Mouse (Mus musculus): ENCODE data around the gene Upk1a. TPM values are rescaled to one million over a fixed set of nuclear protein-coding genes. Genes with fewer than 3 reads are reported as not detected.

The Upk1a gene
- polyA plus RNA-seq, 1 experiment from 2014 or later: 0.67 TPM

- Histone ChIP-seq H3K9me3 (ENCODE audit: control insufficient read depth, low read length) (no peaks in the 10 kb centered on the region), H3K9ac (ENCODE audit: low read length) (no peak overlapping the region), H3K4me1 (ENCODE audit: control insufficient read depth, insufficient read depth, low read length) (no peaks in the 10 kb centered on the region), H3K36me3 (ENCODE audit: control insufficient read depth, insufficient read depth, low read length) (no peaks in the 10 kb centered on the region), H3K4me3 (ENCODE audit: low read depth, low read length) (no peak overlapping the region), H3K27ac (ENCODE audit: low read depth, low read length) (no peak overlapping the region), H3K4me2 (no peak overlapping the region), H3K27me3 (ENCODE audit: control insufficient read depth, insufficient read depth, low read length) (no peaks in the 10 kb centered on the region)
- ATAC-seq (ENCODE audit: low FRiP score) (no peak), DNase-seq (ENCODE audit: low spot score, missing footprints) (peak; percentile 47)
- 51% methylated on average over 16 of the region's 16 CpGs for WGBS
These were observed 4.2 kb downstream of the Upk1a start for GRCm38 (mm10) chr7:30608476-30608875.

GRCm38 (mm10) chr7:30607706-30608309, 4.8 kb downstream of the Upk1a start:
- Histone ChIP-seq H3K4me3 (ENCODE audit: low read depth, low read length) (no peak overlapping the region), H3K4me2 (no peak overlapping the region), H3K9me3 (ENCODE audit: control insufficient read depth, low read length) (no peaks in the 10 kb centered on the region), H3K27me3 (ENCODE audit: control insufficient read depth, insufficient read depth, low read length) (no peaks in the 10 kb centered on the region), H3K27ac (ENCODE audit: low read depth, low read length) (no peak overlapping the region), H3K36me3 (ENCODE audit: control insufficient read depth, insufficient read depth, low read length) (no peaks in the 10 kb centered on the region), H3K4me1 (ENCODE audit: control insufficient read depth, insufficient read depth, low read length) (no peaks in the 10 kb centered on the region), H3K9ac (ENCODE audit: low read length) (no peak overlapping the region)
- DNase-seq (ENCODE audit: low spot score, missing footprints): peak; percentile 90
- ATAC-seq (ENCODE audit: low FRiP score): 0 out of 2 replicates have a peak, but pooled peaks have one; percentile 35
- WGBS: 26% methylated on average over 8 of the region's 8 CpGs

- Histone ChIP-seq H3K27me3 (ENCODE audit: control insufficient read depth, insufficient read depth, low read length) (no peaks in the 10 kb centered on the region), H3K4me3 (ENCODE audit: low read depth, low read length) (no peak overlapping the region), H3K9ac (ENCODE audit: low read length) (no peak overlapping the region), H3K4me2 (no peak overlapping the region), H3K36me3 (ENCODE audit: control insufficient read depth, insufficient read depth, low read length) (no peaks in the 10 kb centered on the region), H3K9me3 (ENCODE audit: control insufficient read depth, low read length) (no peaks in the 10 kb centered on the region), H3K27ac (ENCODE audit: low read depth, low read length) (no peak overlapping the region), H3K4me1 (ENCODE audit: control insufficient read depth, insufficient read depth, low read length) (no peaks in the 10 kb centered on the region)
- WGBS: 89% methylated on average over 8 of the region's 8 CpGs
- ATAC-seq (ENCODE audit: low FRiP score) (no peak), DNase-seq (ENCODE audit: low spot score, missing footprints) (no peak)
These were observed 7.7 kb downstream of the Upk1a start for GRCm38 (mm10) chr7:30604944-30605343.

- no peak for DNase-seq (ENCODE audit: low spot score, missing footprints)
- Histone ChIP-seq H3K4me3 (ENCODE audit: low read depth, low read length) (no peak overlapping the region), H3K9me3 (ENCODE audit: control insufficient read depth, low read length) (no peaks in the 10 kb centered on the region), H3K27me3 (ENCODE audit: control insufficient read depth, insufficient read depth, low read length) (no peaks in the 10 kb centered on the region), H3K4me2 (no peak overlapping the region), H3K4me1 (ENCODE audit: control insufficient read depth, insufficient read depth, low read length) (no peaks in the 10 kb centered on the region), H3K27ac (ENCODE audit: low read depth, low read length) (no peak overlapping the region), H3K9ac (ENCODE audit: low read length) (no peak overlapping the region), H3K36me3 (ENCODE audit: control insufficient read depth, insufficient read depth, low read length) (no peaks in the 10 kb centered on the region)
- 64% methylated on average over 8 of the region's 8 CpGs for WGBS
- no peak for ATAC-seq (ENCODE audit: low FRiP score)
These were observed 8.2 kb downstream of the Upk1a start for GRCm38 (mm10) chr7:30604424-30604823.

GRCm38 (mm10) chr7:30602583-30602982, 10.1 kb downstream of the Upk1a start:
- Histone ChIP-seq H3K4me1 (ENCODE audit: control insufficient read depth, insufficient read depth, low read length) (no peaks in the 10 kb centered on the region), H3K27ac (ENCODE audit: low read depth, low read length) (no peak overlapping the region), H3K4me2 (no peak overlapping the region), H3K4me3 (ENCODE audit: low read depth, low read length) (no peak overlapping the region), H3K27me3 (ENCODE audit: control insufficient read depth, insufficient read depth, low read length) (no peaks in the 10 kb centered on the region), H3K9ac (ENCODE audit: low read length) (no peak overlapping the region), H3K36me3 (ENCODE audit: control insufficient read depth, insufficient read depth, low read length) (no peaks in the 10 kb centered on the region), H3K9me3 (ENCODE audit: control insufficient read depth, low read length) (no peaks in the 10 kb centered on the region)
- DNase-seq (ENCODE audit: low spot score, missing footprints): peak; percentile 19
- 50% methylated on average over 3 of the region's 3 CpGs for WGBS
- no peak for ATAC-seq (ENCODE audit: low FRiP score)

GRCm38 (mm10) chr7:30600651-30601050, 12.0 kb downstream of the Upk1a start:
- peak overlapping the region; percentile 22; the same call in 1 of the 2 replicates for H3K9ac ChIP-seq (ENCODE audit: low read length)
- H3K36me3 ChIP-seq (ENCODE audit: control insufficient read depth, insufficient read depth, low read length): no peaks in the 10 kb centered on the region
- no peak overlapping the region for H3K27ac ChIP-seq (ENCODE audit: low read depth, low read length)
- H3K9me3 ChIP-seq (ENCODE audit: control insufficient read depth, low read length): no peaks in the 10 kb centered on the region
- DNase-seq (ENCODE audit: low spot score, missing footprints): no peak
- H3K4me2 ChIP-seq: no peak overlapping the region
- H3K27me3 ChIP-seq (ENCODE audit: control insufficient read depth, insufficient read depth, low read length): no peaks in the 10 kb centered on the region
- 68% methylated on average over 7 of the region's 7 CpGs for WGBS
- H3K4me1 ChIP-seq (ENCODE audit: control insufficient read depth, insufficient read depth, low read length): no peaks in the 10 kb centered on the region
- no peak overlapping the region for H3K4me3 ChIP-seq (ENCODE audit: low read depth, low read length)
- no peak for ATAC-seq (ENCODE audit: low FRiP score)

GRCm38 (mm10) chr7:30599933-30600353, 12.7 kb downstream of the Upk1a start:
- WGBS: 2% methylated on average over 16 of the region's 16 CpGs
- Histone ChIP-seq H3K4me2 (peak overlapping the region; percentile 15; the same call in 1 of the 2 replicates), H3K27ac (ENCODE audit: low read depth, low read length) (no peak overlapping the region), H3K4me3 (ENCODE audit: low read depth, low read length) (no peak overlapping the region), H3K36me3 (ENCODE audit: control insufficient read depth, insufficient read depth, low read length) (no peaks in the 10 kb centered on the region), H3K9ac (ENCODE audit: low read length) (no peak overlapping the region), H3K27me3 (ENCODE audit: control insufficient read depth, insufficient read depth, low read length) (no peaks in the 10 kb centered on the region), H3K4me1 (ENCODE audit: control insufficient read depth, insufficient read depth, low read length) (no peaks in the 10 kb centered on the region), H3K9me3 (ENCODE audit: control insufficient read depth, low read length) (no peaks in the 10 kb centered on the region)
- ATAC-seq (ENCODE audit: low FRiP score): peak; percentile 99
- peak; percentile 89 for DNase-seq (ENCODE audit: low spot score, missing footprints)

- H3K4me1 ChIP-seq (ENCODE audit: control insufficient read depth, insufficient read depth, low read length): no peaks in the 10 kb centered on the region
- no peaks in the 10 kb centered on the region for H3K27me3 ChIP-seq (ENCODE audit: control insufficient read depth, insufficient read depth, low read length)
- H3K4me3 ChIP-seq (ENCODE audit: low read depth, low read length): no peak within 1 kb of the TSS
- 94% methylated on average over 12 of the region's 12 CpGs for WGBS
- H3K9me3 ChIP-seq (ENCODE audit: control insufficient read depth, low read length): no peaks in the 10 kb centered on the region
- no peak within 1 kb of the TSS for H3K9ac ChIP-seq (ENCODE audit: low read length)
- ATAC-seq (ENCODE audit: low FRiP score) (no peak), DNase-seq (ENCODE audit: low spot score, missing footprints) (peak; percentile 39)
- peak within 1 kb of the TSS; percentile 9; the same call in 1 of the 2 replicates for H3K4me2 ChIP-seq
- H3K36me3 ChIP-seq (ENCODE audit: control insufficient read depth, insufficient read depth, low read length): no peaks in the 10 kb centered on the region
- H3K27ac ChIP-seq (ENCODE audit: low read depth, low read length): no peak within 1 kb of the TSS
These were observed 13.9 kb downstream of the Upk1a start, which contains the start of gene Zbtb32 for GRCm38 (mm10) chr7:30598786-30599185. Gene Zbtb32, minus strand, starts transcription at chr7:30598909.

GRCm38 (mm10) chr7:30596811-30597210, 15.8 kb downstream of the Upk1a start:
- peak; percentile 26 for DNase-seq (ENCODE audit: low spot score, missing footprints)
- WGBS: 80% methylated on average over 5 of the region's 5 CpGs
- Histone ChIP-seq H3K4me2 (no peak overlapping the region), H3K4me3 (ENCODE audit: low read depth, low read length) (no peak overlapping the region), H3K4me1 (ENCODE audit: control insufficient read depth, insufficient read depth, low read length) (no peaks in the 10 kb centered on the region), H3K27ac (ENCODE audit: low read depth, low read length) (no peak overlapping the region), H3K9ac (ENCODE audit: low read length) (no peak overlapping the region), H3K36me3 (ENCODE audit: control insufficient read depth, insufficient read depth, low read length) (no peaks in the 10 kb centered on the region), H3K27me3 (ENCODE audit: control insufficient read depth, insufficient read depth, low read length) (no peaks in the 10 kb centered on the region), H3K9me3 (ENCODE audit: control insufficient read depth, low read length) (no peaks in the 10 kb centered on the region)
- no peak for ATAC-seq (ENCODE audit: low FRiP score)
